Mouse (Mus musculus) heart, postnatal 0 days (tissue): ENCODE measurements around the gene Mcm7.

Source experiments
- CTCF ChIP-seq: IDR thresholded peaks from 2 replicates; pipeline ENCODE4 v1.5.1; 2016; ENCODE audit warnings: antibody characterized with exemption, control low read depth, low read depth
- EP300 ChIP-seq: IDR thresholded peaks from 2 replicates; pipeline ENCODE4 v1.6.1; 2016; ENCODE audit warnings: antibody characterized with exemption, low read depth

- TF ChIP-seq CTCF = no peak; the same call in 1 of the 2 replicates
- 0 out of 2 replicates have a peak, but pooled peaks have one; percentile 9 for TF ChIP-seq EP300
Observed at GRCm38 (mm10) chr5:138171695-138172491, at the start of gene Mcm7, which contains the start of gene Ap4m1.
